Mouse (Mus musculus) kidney, embryonic 14.5 days (tissue): ENCODE measurements around the gene Abhd2. TPM values are rescaled to one million over a fixed set of nuclear protein-coding genes. Genes with fewer than 3 reads are reported as not detected.

Experiments used
- ATAC-seq: fragments of 200-750 bp; cut with Nextera tagmentation; 2 replicates; pipeline ENCODE4 v1.8.0; 2017; ENCODE audit warnings: moderate number of reproducible peaks, mild to moderate bottlenecking, moderate TSS enrichment, moderate library complexity; ENCODE audit not compliant: low FRiP score, low TSS enrichment
- H3K27ac ChIP-seq: fragments of 300-500 bp; sonication (generic); 2 replicates; pipeline ENCODE4 v1.5.1; 2014; ENCODE audit warnings: low read depth, mild to moderate bottlenecking, low read length, moderate library complexity, mixed read lengths
- H3K27me3 ChIP-seq: fragments of 300-500 bp; sonication (generic); 2 replicates; pipeline ENCODE4 v1.6.1; 2014; ENCODE audit warnings: mild to moderate bottlenecking, low read length; ENCODE audit not compliant: control insufficient read depth, insufficient read depth
- H3K36me3 ChIP-seq: fragments of 300-500 bp; sonication (generic); 2 replicates; pipeline ENCODE4 v1.6.1; 2014; ENCODE audit warnings: low read length, mixed read lengths; ENCODE audit not compliant: control insufficient read depth, insufficient read depth
- H3K4me1 ChIP-seq: fragments of 300-500 bp; sonication (generic); 2 replicates; pipeline ENCODE4 v1.6.1; 2014; ENCODE audit warnings: low read length, mixed read lengths; ENCODE audit not compliant: control insufficient read depth, insufficient read depth
- H3K4me2 ChIP-seq: fragments of 300-500 bp; sonication (generic); replicated peaks from 2 replicates; pipeline ENCODE4 v1.6.1; 2014; ENCODE audit warnings: low read depth, mild to moderate bottlenecking, low read length
- H3K4me3 ChIP-seq: fragments of 300-500 bp; sonication (generic); 2 replicates; pipeline ENCODE4 v1.5.1; 2014; ENCODE audit warnings: mild to moderate bottlenecking, low read length
- H3K9ac ChIP-seq: fragments of 300-500 bp; sonication (generic); 2 replicates; pipeline ENCODE4 v1.6.1; 2014; ENCODE audit warnings: low read depth, mild to moderate bottlenecking, low read length, moderate library complexity
- H3K9me3 ChIP-seq: fragments of 300-500 bp; sonication (generic); 2 replicates; pipeline ENCODE4 v1.6.1; 2016; ENCODE audit warnings: low read length; ENCODE audit not compliant: control insufficient read depth
- WGBS: fragments of 180-500 bp; shearing (Covaris S2); extraction: QIAGEN DNeasy Blood & Tissue Kit; methylation state at CpG from one replicate; pipeline ENCODE4 v1.1.7; 2014; 5-methylcytosine and 5-hydroxymethylcytosine counted together
- polyA plus RNA-seq: library from polyadenylated mRNA; unstranded; fragments of >200 nt; fragmentation: Nextera tagmentation; extraction: Ambion mirVana; gene quantifications from 2 replicates; pipeline ENCODE4 v1.2.1, GENCODE M21; 2014

Abhd2 gene
- polyA plus RNA-seq, 1 experiment from 2014 or later = 12.6 TPM

GRCm38 (mm10) chr7:79347108-79347813 is 74.3 kb downstream of the Abhd2 start:
- peaks cover 39% of the 10 kb centered on the region for H3K36me3 ChIP-seq
- H3K9me3 ChIP-seq = no peaks in the 10 kb centered on the region
- H3K4me1 ChIP-seq = no peaks in the 10 kb centered on the region
- H3K4me2 ChIP-seq = no peak overlapping the region
- ATAC-seq = no peak
- no peak overlapping the region for H3K9ac ChIP-seq
- H3K27ac ChIP-seq = no peak overlapping the region
- WGBS = 85% methylated on average over 13 of the region's 13 CpGs
- H3K27me3 ChIP-seq = no peaks in the 10 kb centered on the region
- H3K4me3 ChIP-seq = no peak overlapping the region

DNA sequence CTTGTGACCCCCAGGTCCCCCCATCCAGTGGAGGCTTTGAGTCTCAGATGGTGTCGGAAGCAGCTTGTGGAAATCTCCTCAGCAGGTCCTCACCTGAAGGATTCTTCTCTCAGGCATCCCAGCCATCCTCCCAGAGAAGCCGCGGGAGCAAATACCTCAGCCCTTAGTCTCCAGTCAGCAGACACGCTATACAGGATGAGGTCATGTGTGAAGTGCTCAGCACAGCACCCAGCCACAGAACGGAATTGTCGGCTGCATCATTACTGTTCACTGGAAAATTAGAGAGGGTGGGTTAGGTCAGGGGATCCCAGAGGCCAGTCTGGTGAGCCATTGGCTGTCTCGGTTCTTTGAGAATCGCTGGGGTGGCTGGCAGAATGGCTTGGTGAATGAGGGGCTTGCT is 75.8 kb downstream of the Abhd2 start:
- no peaks in the 10 kb centered on the region for H3K27me3 ChIP-seq
- ATAC-seq = no peak
- no peak overlapping the region for H3K9ac ChIP-seq
- H3K4me3 ChIP-seq = no peak overlapping the region
- H3K4me2 ChIP-seq = no peak overlapping the region
- peaks cover 43% of the 10 kb centered on the region for H3K36me3 ChIP-seq
- no peak overlapping the region for H3K27ac ChIP-seq
- H3K9me3 ChIP-seq = no peaks in the 10 kb centered on the region
- no peaks in the 10 kb centered on the region for H3K4me1 ChIP-seq
- WGBS = 88% methylated on average over 8 of the region's 8 CpGs

DNA sequence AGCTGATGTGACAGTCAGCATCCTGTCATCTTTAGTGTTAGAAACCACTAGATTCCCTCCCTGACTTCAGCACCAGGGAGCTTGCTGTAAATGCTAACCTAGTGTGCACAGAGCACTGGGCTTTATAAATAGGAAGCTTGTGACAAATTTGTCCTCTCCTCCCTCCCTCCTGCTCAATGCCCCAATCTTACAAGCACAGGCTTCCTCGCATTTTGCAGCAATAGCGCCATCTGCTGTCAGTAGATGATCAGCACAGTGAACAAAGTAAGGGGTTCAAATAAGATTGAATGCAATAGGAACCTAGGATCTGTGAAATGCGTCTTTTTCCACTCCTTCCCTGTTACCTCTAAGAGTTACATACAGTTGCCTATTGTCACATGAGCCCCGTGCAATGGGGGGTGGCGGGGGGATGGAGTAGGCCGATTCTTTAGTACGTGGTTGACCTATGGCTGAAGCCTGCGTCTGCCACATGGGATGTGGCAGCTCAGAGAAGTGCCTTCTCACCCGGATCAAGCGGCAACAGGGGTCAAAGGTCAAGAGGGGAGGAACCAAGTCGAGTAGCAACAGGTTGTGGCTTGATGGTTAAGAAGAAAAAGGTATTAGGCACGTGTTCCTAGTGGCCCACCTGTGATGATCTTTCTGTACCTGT is 76.9 kb downstream of the Abhd2 start:
- WGBS = 38% methylated on average over 12 of the region's 12 CpGs
- no peak overlapping the region for H3K27ac ChIP-seq
- no peak; the same call in 1 of the 2 replicates for ATAC-seq
- H3K9me3 ChIP-seq = no peaks in the 10 kb centered on the region
- no peak overlapping the region for H3K4me3 ChIP-seq
- no peak overlapping the region for H3K4me2 ChIP-seq
- peaks cover 45% of the 10 kb centered on the region for H3K36me3 ChIP-seq
- H3K9ac ChIP-seq = no peak overlapping the region
- no peaks in the 10 kb centered on the region for H3K27me3 ChIP-seq
- H3K4me1 ChIP-seq = no peaks in the 10 kb centered on the region

- no peak overlapping the region for H3K9ac ChIP-seq
- no peaks in the 10 kb centered on the region for H3K9me3 ChIP-seq
- no peaks in the 10 kb centered on the region for H3K27me3 ChIP-seq
- WGBS = 63% methylated on average over 15 of the region's 15 CpGs
- ATAC-seq = peak; percentile 24; the same call in 1 of the 2 replicates
- H3K4me2 ChIP-seq = no peak overlapping the region
- 0 out of 2 replicates have a peak, but pooled peaks cover 4% of the 10 kb centered on the region for H3K4me1 ChIP-seq
- no peak overlapping the region for H3K4me3 ChIP-seq
- peaks cover 46% of the 10 kb centered on the region; the same call in 1 of the 2 replicates for H3K36me3 ChIP-seq
- H3K27ac ChIP-seq = no peak overlapping the region
Observed at GRCm38 (mm10) chr7:79358350-79359182, 85.6 kb downstream of the Abhd2 start.

DNA sequence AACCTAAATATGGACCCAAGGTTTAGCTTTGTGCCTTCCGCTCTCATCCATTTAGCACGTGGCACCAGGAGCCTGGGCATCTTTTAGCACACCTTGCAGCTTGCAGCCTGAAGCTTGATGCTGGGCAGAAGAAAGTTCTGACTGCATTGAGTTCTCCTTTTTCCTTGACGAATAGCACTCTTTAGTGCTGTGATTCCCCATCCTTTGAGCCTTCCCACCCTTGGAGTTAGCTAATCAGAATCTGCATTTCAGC is 86.1 kb downstream of the Abhd2 start:
- Histone ChIP-seq H3K36me3 (peaks cover 42% of the 10 kb centered on the region; the same call in 1 of the 2 replicates), H3K9ac (no peak overlapping the region), H3K27ac (no peak overlapping the region), H3K4me2 (no peak overlapping the region), H3K4me1 (0 out of 2 replicates have a peak, but pooled peaks cover 4% of the 10 kb centered on the region), H3K4me3 (no peak overlapping the region), H3K27me3 (no peaks in the 10 kb centered on the region), H3K9me3 (no peaks in the 10 kb centered on the region)
- no peak for ATAC-seq
- 85% methylated on average over 3 of the region's 3 CpGs for WGBS

DNA sequence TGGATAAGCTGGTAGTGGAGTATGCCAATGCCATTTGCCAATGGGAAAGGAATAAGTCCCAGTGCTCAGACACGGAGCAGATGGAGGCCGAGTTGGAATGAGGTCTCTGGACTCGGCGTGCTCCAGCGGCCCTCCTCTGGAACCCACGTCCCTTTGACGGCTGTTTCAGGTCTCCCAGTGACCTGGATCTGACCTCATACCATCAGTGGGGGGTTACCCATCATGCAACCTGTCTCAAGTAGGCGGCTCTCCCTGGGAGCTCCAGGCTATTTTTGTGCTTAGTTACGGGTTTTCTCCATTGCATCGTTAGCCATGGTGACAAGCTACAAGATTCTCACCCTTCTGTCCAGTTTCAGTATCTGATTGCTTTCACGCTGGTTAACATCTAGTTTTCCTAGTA is 87.1 kb downstream of the Abhd2 start:
- no peaks in the 10 kb centered on the region for H3K27me3 ChIP-seq
- 68% methylated on average over 11 of the region's 11 CpGs for WGBS
- no peaks in the 10 kb centered on the region for H3K9me3 ChIP-seq
- no peak overlapping the region for H3K27ac ChIP-seq
- no peak overlapping the region for H3K4me2 ChIP-seq
- H3K4me1 ChIP-seq = 0 out of 2 replicates have a peak, but pooled peaks cover 4% of the 10 kb centered on the region
- no peak overlapping the region for H3K4me3 ChIP-seq
- H3K9ac ChIP-seq = no peak overlapping the region
- no peak for ATAC-seq
- H3K36me3 ChIP-seq = peaks cover 36% of the 10 kb centered on the region; the same call in 1 of the 2 replicates

DNA sequence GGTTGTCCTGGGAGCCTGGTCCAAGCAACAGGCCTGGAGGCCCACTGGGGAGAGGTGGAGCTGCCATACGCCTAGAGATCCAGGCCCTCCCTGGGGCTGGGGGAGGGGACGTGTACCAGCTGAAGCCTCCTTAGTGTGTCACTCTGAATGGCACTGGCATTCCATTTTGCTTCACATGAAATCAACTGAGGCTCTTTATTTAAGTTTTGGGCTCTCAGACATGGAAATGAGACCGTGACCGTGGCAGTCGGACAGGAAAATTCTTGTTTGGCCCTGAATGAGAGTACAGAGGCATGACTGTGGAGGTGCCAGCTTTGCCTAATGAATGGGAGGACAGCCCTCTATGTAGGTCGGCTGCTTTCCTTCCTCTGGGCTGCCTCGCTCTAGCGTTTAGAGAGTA is 89.2 kb downstream of the Abhd2 start:
- 0 out of 2 replicates have a peak, but pooled peaks cover 4% of the 10 kb centered on the region for H3K4me1 ChIP-seq
- 73% methylated on average over 8 of the region's 8 CpGs for WGBS
- no peak for ATAC-seq
- H3K9ac ChIP-seq = no peak overlapping the region
- no peaks in the 10 kb centered on the region for H3K27me3 ChIP-seq
- peaks cover 23% of the 10 kb centered on the region; the same call in 1 of the 2 replicates for H3K36me3 ChIP-seq
- no peak overlapping the region for H3K4me3 ChIP-seq
- H3K4me2 ChIP-seq = no peak overlapping the region
- H3K9me3 ChIP-seq = no peaks in the 10 kb centered on the region
- H3K27ac ChIP-seq = no peak overlapping the region

- no peak overlapping the region for H3K27ac ChIP-seq
- ATAC-seq = no peak
- H3K4me3 ChIP-seq = no peak overlapping the region
Observed at GRCm38 (mm10) chr7:79362830-79363229, 89.8 kb downstream of the Abhd2 start.

More at GRCm38 (mm10) chr7:79362830-79363229, 89.8 kb downstream of the Abhd2 start:
- no peaks in the 10 kb centered on the region for H3K9me3 ChIP-seq
- WGBS = 92% methylated on average over 7 of the region's 7 CpGs
- no peaks in the 10 kb centered on the region for H3K27me3 ChIP-seq
- no peak overlapping the region for H3K4me2 ChIP-seq
- H3K4me1 ChIP-seq = 0 out of 2 replicates have a peak, but pooled peaks cover 4% of the 10 kb centered on the region
- H3K9ac ChIP-seq = no peak overlapping the region
- peaks cover 23% of the 10 kb centered on the region; the same call in 1 of the 2 replicates for H3K36me3 ChIP-seq
